Mouse (Mus musculus) limb, embryonic 14.5 days (tissue): ENCODE measurements around the gene 2610528A11Rik. TPM values are rescaled to one million over a fixed set of nuclear protein-coding genes. Genes with fewer than 3 reads are reported as not detected.

Experiments used
- ATAC-seq: fragments of 200-750 bp; cut with Nextera tagmentation; 2 replicates; pipeline ENCODE4 v1.8.0; 2017; ENCODE audit warnings: low read depth, moderate number of reproducible peaks, moderate TSS enrichment; ENCODE audit not compliant: low FRiP score
- DNase-seq: peaks from one replicate; pipeline ENCODE4 v3.0.0-alpha.2; 2015; ENCODE audit warnings: low spot score
- H3K27ac ChIP-seq: fragments of 300-500 bp; sonication (generic); replicated peaks from 2 replicates; pipeline ENCODE4 v1.5.1; 2014; ENCODE audit warnings: low read depth, mild to moderate bottlenecking, low read length, moderate library complexity, mixed read lengths
- H3K27me3 ChIP-seq: fragments of 300-500 bp; sonication (generic); 2 replicates; pipeline ENCODE4 v1.6.1; 2014; ENCODE audit warnings: low read length, mixed read lengths; ENCODE audit not compliant: control insufficient read depth, insufficient read depth
- H3K36me3 ChIP-seq: fragments of 300-500 bp; sonication (generic); 2 replicates; pipeline ENCODE4 v1.6.1; 2014; ENCODE audit warnings: mild to moderate bottlenecking, low read length, moderate library complexity, mixed read lengths; ENCODE audit not compliant: control insufficient read depth, insufficient read depth
- H3K4me1 ChIP-seq: fragments of 300-500 bp; sonication (generic); 2 replicates; pipeline ENCODE4 v1.6.1; 2014; ENCODE audit warnings: antibody characterized with exemption, low read length, mixed read lengths; ENCODE audit not compliant: control insufficient read depth, insufficient read depth
- H3K4me2 ChIP-seq: fragments of 300-500 bp; sonication (generic); replicated peaks from 2 replicates; pipeline ENCODE4 v1.6.1; 2014; ENCODE audit warnings: low read depth, mild to moderate bottlenecking, low read length, moderate library complexity; ENCODE audit not compliant: severe bottlenecking
- H3K4me3 ChIP-seq: fragments of 300-500 bp; sonication (generic); replicated peaks from 2 replicates; pipeline ENCODE4 v1.5.1; 2014; ENCODE audit warnings: low read length
- H3K9ac ChIP-seq: fragments of 300-500 bp; sonication (generic); 2 replicates; pipeline ENCODE4 v1.6.1; 2014; ENCODE audit warnings: mild to moderate bottlenecking, low read depth, low read length, moderate library complexity; ENCODE audit not compliant: severe bottlenecking
- H3K9me3 ChIP-seq: fragments of 300-500 bp; sonication (generic); 2 replicates; pipeline ENCODE4 v1.6.1; 2016; ENCODE audit warnings: low read length; ENCODE audit not compliant: control insufficient read depth
- POLR2A ChIP-seq: fragments of 200-500 bp; IDR thresholded peaks from 2 replicates; pipeline ENCODE4 v1.8.0; 2012; ENCODE audit warnings: inconsistent platforms, mild to moderate bottlenecking, moderate library complexity, borderline replicate concordance; ENCODE audit not compliant: insufficient read depth, insufficient read length; ENCODE audit errors: extremely low read depth
- WGBS: fragments of 180-500 bp; shearing (Covaris S2); extraction: QIAGEN DNeasy Blood & Tissue Kit; methylation state at CpG from one replicate; pipeline ENCODE4 v1.1.7; 2014; 5-methylcytosine and 5-hydroxymethylcytosine counted together
- polyA plus RNA-seq, 2 experiments: library from polyadenylated mRNA; depleted of rRNA in 1 of 2; stranded (reverse) in 1 of 2; unstranded in 1 of 2; fragments of >200 nt; fragmentation: Nextera tagmentation in 1 of 2; extraction: Ambion mirVana in 1 of 2; gene quantifications; 2 replicates each; pipeline versions ENCODE4 v1.2.1 to v1.2.3; 2012 to 2014

2610528A11Rik gene
- polyA plus RNA-seq, 2 experiments, result 5.5 to 7.6 TPM

DNA sequence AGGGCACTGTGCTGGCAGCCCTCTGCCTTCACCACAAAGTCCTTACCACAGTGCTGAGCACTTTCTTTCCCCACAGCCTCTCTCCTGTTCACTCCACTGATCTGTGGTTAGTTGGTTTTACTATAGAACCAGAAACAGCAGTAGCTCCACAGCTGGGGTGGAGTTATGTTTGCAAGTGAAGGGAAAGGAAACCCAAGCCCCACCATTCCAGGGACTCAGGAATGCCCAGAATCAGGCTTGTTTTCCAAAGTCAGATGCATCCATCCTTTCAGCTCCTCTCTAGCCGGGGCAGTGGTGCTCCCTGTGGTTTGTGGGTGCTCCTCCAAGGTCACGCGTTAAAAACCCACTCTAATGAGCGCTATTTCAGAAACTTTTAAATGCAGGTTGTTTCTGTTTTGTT, 18.3 kb downstream of the 2610528A11Rik start:
- Histone ChIP-seq H3K4me2 (no peak overlapping the region), H3K27ac (no peak overlapping the region), H3K4me1 (peaks cover 5% of the 10 kb centered on the region; the same call in 1 of the 2 replicates), H3K4me3 (no peak overlapping the region), H3K36me3 (no peaks in the 10 kb centered on the region), H3K9ac (no peak overlapping the region), H3K9me3 (no peaks in the 10 kb centered on the region), H3K27me3 (peaks cover 11% of the 10 kb centered on the region; the same call in 1 of the 2 replicates)
- ATAC-seq (no peak), DNase-seq (no peak)
- no peak for TF ChIP-seq POLR2A
- WGBS, result 72% methylated on average over 4 of the region's 4 CpGs

DNA sequence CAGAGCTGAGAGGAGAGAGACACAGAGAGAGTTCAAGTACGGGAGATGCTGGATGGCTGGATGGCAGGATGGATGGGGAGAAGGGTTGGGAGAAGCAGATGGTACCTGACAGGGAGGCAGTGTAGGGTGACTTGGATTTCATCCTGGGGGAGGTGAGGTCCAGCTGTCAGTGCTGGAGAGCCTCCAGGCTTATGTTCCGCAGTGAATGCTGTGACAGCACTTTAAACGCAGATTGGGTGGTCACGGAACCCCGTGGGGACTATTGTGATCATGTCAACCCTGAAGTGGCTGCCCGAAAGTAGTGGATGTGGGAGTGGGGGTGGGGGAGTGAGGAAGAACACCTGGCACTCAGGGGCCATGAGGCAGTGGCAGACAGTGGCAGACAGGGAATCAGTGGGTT, 19.4 kb downstream of the 2610528A11Rik start:
- 80% methylated on average over 6 of the region's 6 CpGs for WGBS
- Histone ChIP-seq H3K9me3 (no peaks in the 10 kb centered on the region), H3K9ac (no peak overlapping the region), H3K4me1 (peaks cover 5% of the 10 kb centered on the region; the same call in 1 of the 2 replicates), H3K36me3 (no peaks in the 10 kb centered on the region), H3K4me2 (no peak overlapping the region), H3K27me3 (peaks cover 11% of the 10 kb centered on the region; the same call in 1 of the 2 replicates), H3K4me3 (no peak overlapping the region), H3K27ac (no peak overlapping the region)
- DNase-seq, result no peak
- TF ChIP-seq POLR2A, result no peak
- no peak for ATAC-seq

DNA sequence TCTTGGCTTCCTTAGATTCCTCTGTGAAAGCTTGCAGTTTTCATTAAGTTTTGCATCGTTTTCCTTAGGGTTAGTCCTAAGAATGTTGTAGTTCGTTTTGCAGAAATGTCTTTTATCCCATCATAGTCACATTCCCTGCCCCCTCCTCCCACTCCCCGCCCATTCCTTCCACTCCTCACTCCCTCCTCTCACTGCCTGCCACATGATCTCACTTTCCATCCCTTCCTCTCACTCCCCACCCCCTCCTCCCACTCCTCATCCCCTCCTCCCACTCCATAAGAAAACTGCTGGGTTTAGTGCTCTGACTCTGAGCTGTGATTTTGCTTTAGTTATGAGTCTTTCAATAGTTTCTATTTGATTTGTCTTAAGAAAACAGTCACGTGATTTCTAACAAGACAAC, 30.1 kb downstream of the 2610528A11Rik start:
- 36% methylated on average over 4 of the region's 4 CpGs for WGBS

DNA sequence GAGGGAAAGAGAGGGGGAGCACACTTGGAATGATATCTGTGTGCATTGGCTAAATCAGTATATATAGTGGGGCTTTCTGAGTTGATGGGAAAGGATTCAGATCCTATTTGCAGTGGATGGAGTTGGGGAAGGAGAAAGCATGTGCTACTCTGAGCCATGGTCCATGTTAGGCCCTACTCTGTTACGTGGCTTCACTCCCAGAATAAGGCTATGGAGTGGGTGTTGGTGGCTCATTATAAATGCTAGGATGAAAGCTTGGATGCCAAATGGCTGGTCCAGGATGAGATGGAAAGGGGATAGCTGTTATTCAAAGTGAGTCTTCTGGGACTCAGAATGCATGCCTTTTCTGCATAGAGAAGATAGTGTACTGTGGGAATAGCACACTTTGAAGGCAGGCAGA, 33.1 kb downstream of the 2610528A11Rik start:
- no peak for DNase-seq
- ATAC-seq, result no peak
- WGBS, result 91% methylated on average over 1 of the region's 1 CpGs
- no peak overlapping the region for H3K4me2 ChIP-seq
- H3K9me3 ChIP-seq, result no peaks in the 10 kb centered on the region
- H3K27me3 ChIP-seq, result no peaks in the 10 kb centered on the region
- H3K36me3 ChIP-seq, result no peaks in the 10 kb centered on the region
- H3K4me1 ChIP-seq, result no peaks in the 10 kb centered on the region
- no peak overlapping the region for H3K9ac ChIP-seq
- no peak overlapping the region for H3K4me3 ChIP-seq
- no peak for TF ChIP-seq POLR2A
- H3K27ac ChIP-seq, result no peak overlapping the region

More for the DNA sequence above, 30.1 kb downstream of the 2610528A11Rik start:
- Histone ChIP-seq H3K4me1 (no peaks in the 10 kb centered on the region), H3K9me3 (no peaks in the 10 kb centered on the region), H3K4me3 (no peak overlapping the region), H3K4me2 (no peak overlapping the region), H3K36me3 (no peaks in the 10 kb centered on the region), H3K9ac (no peak overlapping the region), H3K27me3 (no peaks in the 10 kb centered on the region), H3K27ac (no peak overlapping the region)
- ATAC-seq (no peak), DNase-seq (no peak)
- TF ChIP-seq POLR2A, result no peak

DNA sequence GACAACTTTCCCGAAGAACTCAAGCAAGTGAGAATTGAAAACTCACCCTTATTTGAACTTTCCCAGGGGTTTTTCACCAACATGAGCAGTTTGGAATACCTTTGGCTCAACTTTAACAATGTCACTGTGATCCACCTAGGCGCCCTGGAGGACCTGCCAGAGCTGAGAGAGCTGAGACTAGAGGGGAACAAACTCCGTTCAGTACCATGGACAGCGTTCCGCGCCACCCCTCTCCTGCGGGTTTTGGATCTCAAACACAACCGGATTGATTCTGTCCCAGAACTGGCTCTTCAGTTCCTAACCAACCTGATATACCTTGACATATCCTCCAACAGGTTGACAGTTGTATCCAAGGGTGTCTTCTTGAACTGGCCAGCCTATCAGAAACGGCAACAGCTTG, 45.3 kb downstream of the 2610528A11Rik start:
- Histone ChIP-seq H3K4me1 (no peaks in the 10 kb centered on the region), H3K27me3 (no peaks in the 10 kb centered on the region), H3K4me3 (no peak overlapping the region), H3K4me2 (no peak overlapping the region), H3K36me3 (no peaks in the 10 kb centered on the region), H3K9me3 (no peaks in the 10 kb centered on the region), H3K27ac (no peak overlapping the region), H3K9ac (no peak overlapping the region)
- 0 out of 2 replicates have a peak, but pooled peaks have one; percentile 44 for ATAC-seq
- TF ChIP-seq POLR2A, result no peak
- WGBS, result 20% methylated on average over 9 of the region's 9 CpGs
- peak; percentile 92 for DNase-seq

DNA sequence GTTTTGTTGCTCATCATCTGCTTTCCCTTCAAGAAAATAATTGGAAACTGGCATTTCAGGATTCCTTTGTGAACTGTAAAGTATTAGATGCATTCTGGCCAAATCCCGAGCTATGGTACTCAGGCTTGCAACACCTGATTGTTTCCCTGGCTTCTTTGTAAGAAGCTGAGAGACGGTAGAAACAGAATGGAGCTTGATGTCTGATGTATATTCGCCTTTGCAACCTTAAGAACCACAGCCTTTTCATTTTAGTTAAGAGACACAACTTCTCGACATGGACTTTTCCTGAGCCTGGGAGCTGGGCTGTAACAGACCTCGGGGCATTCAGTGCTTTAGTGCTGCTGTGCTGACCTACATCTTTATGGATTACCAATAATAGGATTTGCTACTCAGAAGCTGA, 46.2 kb downstream of the 2610528A11Rik start, which contains the start of gene Lrit2:
Lrit2 (plus strand) TSS at position 301 of the 400 bp plus-strand sequence.
- no peaks in the 10 kb centered on the region for H3K9me3 ChIP-seq
- ATAC-seq (no peak), DNase-seq (no peak)
- H3K27ac ChIP-seq, result no peak within 1 kb of the TSS
- 73% methylated on average over 5 of the region's 5 CpGs for WGBS
- H3K27me3 ChIP-seq, result no peaks in the 10 kb centered on the region
- H3K4me3 ChIP-seq, result no peak within 1 kb of the TSS
- TF ChIP-seq POLR2A, result no peak
- no peaks in the 10 kb centered on the region for H3K36me3 ChIP-seq
- H3K4me2 ChIP-seq, result no peak within 1 kb of the TSS
- H3K4me1 ChIP-seq, result no peaks in the 10 kb centered on the region
- H3K9ac ChIP-seq, result no peak within 1 kb of the TSS
